Mouse (Mus musculus): ENCODE data around the gene Rapsn. TPM values are rescaled to one million over a fixed set of nuclear protein-coding genes. Genes with fewer than 3 reads are reported as not detected.

Gene Rapsn
- total RNA-seq, 2 experiments from 2014 or later = 22.4 to 23.0 TPM

GRCm38 (mm10) chr2:91071059-91071458, 35.6 kb downstream of the Rapsn start:
- no peak for DNase-seq
- intact Hi-C loops (cut with DNase I; ENCODE audit: low total_unique reads) = no loop called here

GRCm38 (mm10) chr2:91072092-91072491, 36.7 kb downstream of the Rapsn start:
- intact Hi-C loops (cut with DNase I; ENCODE audit: low total_unique reads) = loop anchor here (2.0 kb wide), 1 partner anchor 29 kb away; no protein-coding TSS in a partner anchor
- no peak for DNase-seq

- intact Hi-C loops (cut with DNase I; ENCODE audit: low total_unique reads) = no loop called here
- DNase-seq = no peak
Measured at GRCm38 (mm10) chr2:91077957-91078313, 42.5 kb downstream of the Rapsn start.

- intact Hi-C loops (cut with DNase I; ENCODE audit: low total_unique reads) = no loop called here
- DNase-seq = no peak
Measured at GRCm38 (mm10) chr2:91078314-91079025, 43.0 kb downstream of the Rapsn start.

GRCm38 (mm10) chr2:91079026-91079384, 43.6 kb downstream of the Rapsn start:
- no peak for DNase-seq
- intact Hi-C loops (cut with DNase I; ENCODE audit: low total_unique reads) = no loop called here

GRCm38 (mm10) chr2:91080784-91081513, 45.5 kb downstream of the Rapsn start:
- no peak for DNase-seq
- intact Hi-C loops (cut with DNase I; ENCODE audit: low total_unique reads) = no loop called here

GRCm38 (mm10) chr2:91081775-91082695, 46.6 kb downstream of the Rapsn start, which contains the start of gene Spi1:
Gene Spi1, plus strand, starts transcription at chr2:91082390.
- DNase-seq = no peak
- intact Hi-C loops (cut with DNase I; ENCODE audit: low total_unique reads) = no loop called here

GRCm38 (mm10) chr2:91082844-91083243, 47.4 kb downstream of the Rapsn start:
- DNase-seq = peak; percentile 54
- intact Hi-C loops (cut with DNase I; ENCODE audit: low total_unique reads) = no loop called here

- intact Hi-C loops (cut with DNase I; ENCODE audit: low total_unique reads) = no loop called here
- no peak for DNase-seq
Measured at GRCm38 (mm10) chr2:91083366-91083940, 48.0 kb downstream of the Rapsn start.

- peak; percentile 76 for DNase-seq
- intact Hi-C loops (cut with DNase I; ENCODE audit: low total_unique reads) = no loop called here
Measured at GRCm38 (mm10) chr2:91084179-91084820, 48.9 kb downstream of the Rapsn start.

GRCm38 (mm10) chr2:91085494-91086391, 50.3 kb downstream of the Rapsn start:
- DNase-seq = no peak
- intact Hi-C loops (cut with DNase I; ENCODE audit: low total_unique reads) = no loop called here

GRCm38 (mm10) chr2:91086392-91087237, 51.2 kb downstream of the Rapsn start:
- DNase-seq = no peak
- intact Hi-C loops (cut with DNase I; ENCODE audit: low total_unique reads) = no loop called here

GRCm38 (mm10) chr2:91087453-91087852, 52.0 kb downstream of the Rapsn start:
- DNase-seq = no peak
- intact Hi-C loops (cut with DNase I; ENCODE audit: low total_unique reads) = no loop called here

- intact Hi-C loops (cut with DNase I; ENCODE audit: low total_unique reads) = no loop called here
- no peak for DNase-seq
Measured at GRCm38 (mm10) chr2:91088987-91089386, 53.6 kb downstream of the Rapsn start.

- no peak for DNase-seq
- intact Hi-C loops (cut with DNase I; ENCODE audit: low total_unique reads) = no loop called here
Measured at GRCm38 (mm10) chr2:91090208-91090607, 54.8 kb downstream of the Rapsn start.

- DNase-seq = no peak
- intact Hi-C loops (cut with DNase I; ENCODE audit: low total_unique reads) = no loop called here
Measured at GRCm38 (mm10) chr2:91090827-91091226, 55.4 kb downstream of the Rapsn start.
